Mouse (Mus musculus) lung, adult 2 months (tissue): ENCODE results near the gene Kank1.

Source experiments
- CTCF ChIP-seq: fragments of 200-500 bp; IDR thresholded peaks from 2 replicates; pipeline ENCODE4 v1.5.1; 2011; ENCODE audit warnings: mild to moderate bottlenecking, low read length, control low read depth; ENCODE audit not compliant: insufficient read depth
- POLR2A ChIP-seq: fragments of 200-500 bp; IDR thresholded peaks from 2 replicates; pipeline ENCODE4 v1.6.1; 2011; ENCODE audit warnings: low read depth, mild to moderate bottlenecking, control low read depth, low read length, borderline replicate concordance; ENCODE audit errors: extremely low read depth

DNA sequence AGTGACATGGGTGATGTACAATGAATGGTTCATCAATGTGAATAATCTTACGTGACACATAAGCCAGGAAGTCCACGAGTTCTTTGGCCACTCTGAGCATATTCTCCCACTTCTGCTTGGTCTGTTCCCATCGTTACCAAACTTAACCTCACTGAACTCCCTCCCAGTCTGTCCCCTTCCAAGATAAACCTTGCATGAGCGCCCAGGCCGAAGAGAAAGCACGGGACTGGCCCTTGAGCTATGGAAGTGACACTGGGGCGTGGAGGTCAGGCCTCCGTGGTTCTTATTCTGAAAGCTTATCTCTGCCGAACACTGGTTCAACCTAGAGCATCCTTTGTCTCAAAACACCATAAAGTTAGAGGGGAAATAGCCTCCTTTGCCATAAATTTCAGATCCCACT is 194.7 kb downstream of the Kank1 start:
- TF ChIP-seq POLR2A = no peak
- TF ChIP-seq CTCF = no peak
